Mouse (Mus musculus) forebrain, embryonic 16.5 days (tissue): ENCODE results near the gene Chst15. TPM values are rescaled to one million over a fixed set of nuclear protein-coding genes. Genes with fewer than 3 reads are reported as not detected.

Experiments used
- ATAC-seq: fragments of 200-750 bp; cut with Nextera tagmentation; 2 replicates; pipeline ENCODE4 v1.8.0; 2017; ENCODE audit warnings: mild to moderate bottlenecking, moderate library complexity
- H3K27ac ChIP-seq: fragments of 300-500 bp; sonication (generic); 2 replicates; pipeline ENCODE4 v1.5.1; 2014; ENCODE audit warnings: low read length, control low read depth
- H3K27me3 ChIP-seq: fragments of 300-500 bp; sonication (generic); replicated peaks from 2 replicates; pipeline ENCODE4 v1.6.1; 2014; ENCODE audit warnings: low read length; ENCODE audit not compliant: control insufficient read depth, insufficient read depth
- H3K36me3 ChIP-seq: fragments of 300-500 bp; sonication (generic); 2 replicates; pipeline ENCODE4 v1.6.1; 2014; ENCODE audit not compliant: control insufficient read depth, insufficient read depth
- H3K4me1 ChIP-seq: fragments of 300-500 bp; sonication (generic); replicated peaks from 2 replicates; pipeline ENCODE4 v1.6.1; 2014; ENCODE audit warnings: low read length; ENCODE audit not compliant: control insufficient read depth, insufficient read depth
- H3K4me2 ChIP-seq: fragments of 300-500 bp; sonication (generic); 2 replicates; pipeline ENCODE4 v1.6.1; 2014; ENCODE audit warnings: mild to moderate bottlenecking, low read length, control low read depth
- H3K4me3 ChIP-seq: fragments of 300-500 bp; sonication (generic); replicated peaks from 2 replicates; pipeline ENCODE4 v1.5.1; 2014; ENCODE audit warnings: mild to moderate bottlenecking, low read length, control low read depth
- H3K9ac ChIP-seq: fragments of 300-500 bp; sonication (generic); replicated peaks from 2 replicates; pipeline ENCODE4 v1.6.1; 2014; ENCODE audit warnings: low read depth, low read length, control low read depth
- H3K9me3 ChIP-seq: fragments of 300-500 bp; sonication (generic); 2 replicates; pipeline ENCODE4 v1.6.1; 2016; ENCODE audit warnings: low read length; ENCODE audit not compliant: control insufficient read depth
- WGBS: fragments of 180-500 bp; shearing (Covaris S2); extraction: QIAGEN DNeasy Blood & Tissue Kit; methylation state at CpG from one replicate; pipeline ENCODE4 v1.1.7; 2014; 5-methylcytosine and 5-hydroxymethylcytosine counted together
- polyA plus RNA-seq: library from polyadenylated mRNA; unstranded; fragments of >200 nt; fragmentation: Nextera tagmentation; extraction: Ambion mirVana; gene quantifications from 2 replicates; pipeline ENCODE4 v1.2.1, GENCODE M21; 2015

The Chst15 gene
- polyA plus RNA-seq, 1 experiment from 2014 or later: 23.7 TPM

DNA sequence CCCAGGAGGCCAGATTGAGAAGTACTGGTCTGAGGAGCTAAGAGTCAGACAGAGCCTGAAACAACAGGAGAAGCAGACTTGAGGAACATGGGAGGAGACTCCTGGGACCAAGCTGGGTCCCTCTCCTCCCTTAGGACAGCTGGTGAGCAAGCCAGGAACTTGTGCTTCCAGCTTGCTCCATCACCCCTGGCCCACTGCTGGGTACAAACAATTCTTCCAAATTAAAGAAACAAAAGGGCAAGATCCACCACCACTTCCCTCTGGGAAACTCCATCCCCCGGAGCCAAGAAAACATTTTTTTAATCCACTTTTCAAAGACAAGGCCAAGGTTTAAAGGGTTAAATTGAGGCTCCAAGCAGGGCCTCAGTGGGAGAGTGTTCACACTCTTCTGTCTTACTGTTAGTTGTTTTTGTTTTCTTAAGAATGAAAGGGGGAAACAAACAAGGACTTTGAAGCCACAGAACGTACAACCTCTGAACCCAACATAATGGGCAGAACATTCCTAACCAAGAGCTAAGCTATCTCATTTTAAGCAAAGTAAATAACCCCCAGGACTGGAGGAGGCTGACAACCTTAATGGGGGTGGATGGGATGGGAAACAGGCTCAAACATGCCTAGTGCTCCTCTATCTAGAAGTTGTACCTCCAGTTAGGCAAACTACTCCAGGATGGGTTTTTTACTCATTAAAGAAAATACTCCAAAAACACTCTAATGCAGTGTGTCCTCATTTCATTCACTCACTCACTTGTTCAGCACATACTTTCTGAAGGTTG is 43.1 kb downstream of the Chst15 start:
- Histone ChIP-seq H3K27me3 (no peaks in the 10 kb centered on the region), H3K9me3 (no peaks in the 10 kb centered on the region), H3K4me2 (no peak overlapping the region), H3K4me1 (peaks cover 8% of the 10 kb centered on the region), H3K27ac (no peak overlapping the region), H3K36me3 (no peaks in the 10 kb centered on the region), H3K4me3 (no peak overlapping the region), H3K9ac (no peak overlapping the region)
- WGBS: 39% methylated on average over 2 of the region's 2 CpGs
- no peak for ATAC-seq

DNA sequence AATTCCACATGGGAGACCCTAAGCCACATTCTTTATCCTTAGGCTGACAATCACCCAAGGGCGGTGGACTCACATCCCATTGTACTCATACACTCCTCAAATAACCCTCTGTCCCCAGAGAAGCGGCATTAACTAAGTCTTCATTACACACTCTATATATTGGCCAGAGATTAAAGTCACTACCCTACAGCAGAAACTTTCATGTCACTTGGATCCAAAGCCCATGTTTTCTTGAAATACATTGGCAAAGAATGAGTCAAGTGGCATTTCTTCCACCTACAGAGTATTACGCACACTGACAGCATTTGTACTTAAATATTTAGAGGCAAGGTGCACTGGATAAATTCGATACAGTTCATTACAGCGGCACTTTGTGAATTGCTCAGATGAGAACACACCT is 44.0 kb downstream of the Chst15 start:
- no peak overlapping the region for H3K27ac ChIP-seq
- peaks cover 8% of the 10 kb centered on the region for H3K4me1 ChIP-seq
- WGBS: 98% methylated on average over 5 of the region's 5 CpGs
- H3K36me3 ChIP-seq: no peaks in the 10 kb centered on the region
- H3K4me2 ChIP-seq: no peak overlapping the region
- no peaks in the 10 kb centered on the region for H3K9me3 ChIP-seq
- H3K9ac ChIP-seq: no peak overlapping the region
- H3K27me3 ChIP-seq: no peaks in the 10 kb centered on the region
- no peak overlapping the region for H3K4me3 ChIP-seq
- no peak for ATAC-seq

DNA sequence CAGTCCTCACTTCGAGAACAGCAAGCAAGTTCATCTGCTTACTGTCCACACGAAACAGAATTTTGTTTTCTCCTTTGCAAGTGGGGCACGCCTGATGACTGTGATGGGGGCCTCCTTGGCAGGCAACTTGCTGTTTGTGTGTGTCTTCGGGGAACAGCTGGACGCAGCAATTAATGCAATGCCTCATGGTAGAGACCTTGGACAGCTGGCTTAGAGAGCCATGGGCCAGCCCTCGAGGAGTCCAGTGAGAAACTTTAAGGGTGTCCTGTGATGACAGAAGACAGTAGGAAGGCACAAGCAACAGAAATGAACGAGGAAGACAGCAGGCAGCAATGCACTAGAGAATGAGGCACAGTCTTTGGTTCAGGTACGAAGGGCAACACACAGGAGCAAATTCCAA is 46.7 kb downstream of the Chst15 start:
- WGBS: 91% methylated on average over 8 of the region's 8 CpGs
- Histone ChIP-seq H3K9ac (no peak overlapping the region), H3K27me3 (no peaks in the 10 kb centered on the region), H3K4me1 (peaks cover 4% of the 10 kb centered on the region), H3K36me3 (no peaks in the 10 kb centered on the region), H3K4me3 (no peak overlapping the region), H3K27ac (no peak overlapping the region), H3K4me2 (no peak overlapping the region), H3K9me3 (no peaks in the 10 kb centered on the region)
- no peak for ATAC-seq

DNA sequence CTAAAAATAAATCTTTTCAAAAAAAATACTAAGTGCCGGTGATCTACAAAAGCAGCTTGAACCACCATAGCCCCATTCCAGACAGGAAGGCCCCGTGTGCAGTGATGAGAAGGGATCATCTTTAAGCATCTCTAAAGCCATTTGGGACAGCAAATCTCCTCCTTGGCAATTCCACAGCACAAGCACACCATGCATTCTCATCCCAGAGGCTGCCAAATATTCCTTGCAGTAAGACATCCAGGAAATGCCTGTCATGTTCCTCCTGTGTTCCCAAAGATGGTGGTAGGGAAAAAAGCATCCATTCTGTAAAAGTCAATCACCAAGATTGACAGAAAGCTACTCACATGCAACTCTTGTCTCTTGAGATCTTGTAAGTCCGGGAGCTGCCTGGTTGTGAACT is 47.4 kb downstream of the Chst15 start:
- H3K4me1 ChIP-seq: peaks cover 8% of the 10 kb centered on the region
- H3K27me3 ChIP-seq: no peaks in the 10 kb centered on the region
- H3K36me3 ChIP-seq: no peaks in the 10 kb centered on the region
- H3K4me3 ChIP-seq: no peak overlapping the region
- no peak overlapping the region for H3K4me2 ChIP-seq
- no peak for ATAC-seq
- H3K9me3 ChIP-seq: no peaks in the 10 kb centered on the region
- H3K9ac ChIP-seq: no peak overlapping the region
- 77% methylated on average over 3 of the region's 3 CpGs for WGBS
- no peak overlapping the region for H3K27ac ChIP-seq

- no peaks in the 10 kb centered on the region for H3K9me3 ChIP-seq
- no peaks in the 10 kb centered on the region for H3K36me3 ChIP-seq
- H3K4me2 ChIP-seq: no peak overlapping the region
- H3K4me1 ChIP-seq: peaks cover 12% of the 10 kb centered on the region
- 93% methylated on average over 4 of the region's 4 CpGs for WGBS
- no peak overlapping the region for H3K27ac ChIP-seq
- H3K27me3 ChIP-seq: no peaks in the 10 kb centered on the region
- no peak overlapping the region for H3K9ac ChIP-seq
- no peak for ATAC-seq
- H3K4me3 ChIP-seq: no peak overlapping the region
Measured at GRCm38 (mm10) chr7:132267721-132268498, 49.1 kb downstream of the Chst15 start.

GRCm38 (mm10) chr7:132264763-132265162 is 52.3 kb downstream of the Chst15 start:
- no peaks in the 10 kb centered on the region for H3K9me3 ChIP-seq
- no peak overlapping the region for H3K9ac ChIP-seq
- H3K4me2 ChIP-seq: no peak overlapping the region
- H3K36me3 ChIP-seq: no peaks in the 10 kb centered on the region
- no peaks in the 10 kb centered on the region for H3K27me3 ChIP-seq
- H3K4me3 ChIP-seq: no peak overlapping the region
- 0 out of 2 replicates have a peak overlapping the region, but pooled peaks have one; percentile 25 for H3K27ac ChIP-seq
- peak; percentile 55; the same call in 1 of the 2 replicates for ATAC-seq
- peaks cover 17% of the 10 kb centered on the region for H3K4me1 ChIP-seq
- 57% methylated on average over 3 of the region's 3 CpGs for WGBS

DNA sequence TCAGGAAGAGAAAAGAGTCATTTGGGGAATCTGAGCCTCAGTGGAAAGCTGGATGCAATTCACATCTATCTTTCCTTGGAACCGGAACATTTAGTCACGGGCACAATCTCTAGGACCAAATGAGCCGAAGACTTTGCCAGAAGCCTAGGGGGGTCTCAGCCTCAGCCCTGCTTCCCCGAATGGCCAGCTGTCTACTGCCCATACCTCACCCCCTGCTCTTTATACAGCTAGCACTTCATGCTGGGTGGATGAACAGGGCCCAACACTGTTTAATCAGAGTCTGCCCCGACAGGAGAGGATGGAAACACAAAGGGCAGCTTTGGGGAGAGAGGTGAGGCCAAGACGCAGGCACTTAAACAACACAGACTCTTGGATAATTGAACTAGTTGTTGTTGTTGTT is 53.8 kb downstream of the Chst15 start:
- H3K9ac ChIP-seq: no peak overlapping the region
- H3K4me2 ChIP-seq: no peak overlapping the region
- no peaks in the 10 kb centered on the region for H3K9me3 ChIP-seq
- peaks cover 17% of the 10 kb centered on the region for H3K4me1 ChIP-seq
- 24% methylated on average over 6 of the region's 6 CpGs for WGBS
- ATAC-seq: 0 out of 2 replicates have a peak, but pooled peaks have one; percentile 26
- H3K36me3 ChIP-seq: no peaks in the 10 kb centered on the region
- H3K4me3 ChIP-seq: no peak overlapping the region
- 0 out of 2 replicates have a peak overlapping the region, but pooled peaks have one; percentile 15 for H3K27ac ChIP-seq
- H3K27me3 ChIP-seq: no peaks in the 10 kb centered on the region

DNA sequence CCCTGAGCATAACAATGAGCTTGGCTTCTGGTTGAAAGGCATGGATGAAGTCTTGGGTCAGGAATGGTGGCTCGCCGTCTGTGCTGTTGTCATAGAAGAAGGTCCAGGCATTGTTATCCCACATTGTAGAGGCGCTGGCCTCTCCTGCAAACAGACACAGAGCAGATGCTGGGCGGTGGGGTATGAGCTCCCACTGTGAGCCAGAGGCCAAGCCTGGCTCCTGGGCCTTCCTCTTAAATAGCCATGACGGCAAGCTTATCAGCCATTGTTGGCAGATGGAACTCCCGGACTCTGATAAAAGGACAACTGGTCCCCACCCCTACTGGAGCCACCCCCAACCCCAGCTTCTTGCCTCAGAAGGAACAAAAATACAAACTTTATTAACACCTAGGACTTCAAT is 54.3 kb downstream of the Chst15 start:
- Histone ChIP-seq H3K27ac (no peak overlapping the region), H3K9ac (no peak overlapping the region), H3K36me3 (no peaks in the 10 kb centered on the region), H3K9me3 (no peaks in the 10 kb centered on the region), H3K4me2 (no peak overlapping the region), H3K27me3 (no peaks in the 10 kb centered on the region), H3K4me3 (no peak overlapping the region), H3K4me1 (peaks cover 17% of the 10 kb centered on the region)
- WGBS: 34% methylated on average over 6 of the region's 6 CpGs
- ATAC-seq: no peak

- H3K9me3 ChIP-seq: no peaks in the 10 kb centered on the region
- H3K4me2 ChIP-seq: no peak overlapping the region
- 63% methylated on average over 3 of the region's 3 CpGs for WGBS
- H3K36me3 ChIP-seq: no peaks in the 10 kb centered on the region
- H3K4me3 ChIP-seq: no peak overlapping the region
- peaks cover 17% of the 10 kb centered on the region for H3K4me1 ChIP-seq
- no peaks in the 10 kb centered on the region for H3K27me3 ChIP-seq
- no peak for ATAC-seq
- no peak overlapping the region for H3K9ac ChIP-seq
- H3K27ac ChIP-seq: no peak overlapping the region
Measured at GRCm38 (mm10) chr7:132261885-132262284, 55.1 kb downstream of the Chst15 start.
